Mouse (Mus musculus): ENCODE results near the gene Ubxn11.

DNA sequence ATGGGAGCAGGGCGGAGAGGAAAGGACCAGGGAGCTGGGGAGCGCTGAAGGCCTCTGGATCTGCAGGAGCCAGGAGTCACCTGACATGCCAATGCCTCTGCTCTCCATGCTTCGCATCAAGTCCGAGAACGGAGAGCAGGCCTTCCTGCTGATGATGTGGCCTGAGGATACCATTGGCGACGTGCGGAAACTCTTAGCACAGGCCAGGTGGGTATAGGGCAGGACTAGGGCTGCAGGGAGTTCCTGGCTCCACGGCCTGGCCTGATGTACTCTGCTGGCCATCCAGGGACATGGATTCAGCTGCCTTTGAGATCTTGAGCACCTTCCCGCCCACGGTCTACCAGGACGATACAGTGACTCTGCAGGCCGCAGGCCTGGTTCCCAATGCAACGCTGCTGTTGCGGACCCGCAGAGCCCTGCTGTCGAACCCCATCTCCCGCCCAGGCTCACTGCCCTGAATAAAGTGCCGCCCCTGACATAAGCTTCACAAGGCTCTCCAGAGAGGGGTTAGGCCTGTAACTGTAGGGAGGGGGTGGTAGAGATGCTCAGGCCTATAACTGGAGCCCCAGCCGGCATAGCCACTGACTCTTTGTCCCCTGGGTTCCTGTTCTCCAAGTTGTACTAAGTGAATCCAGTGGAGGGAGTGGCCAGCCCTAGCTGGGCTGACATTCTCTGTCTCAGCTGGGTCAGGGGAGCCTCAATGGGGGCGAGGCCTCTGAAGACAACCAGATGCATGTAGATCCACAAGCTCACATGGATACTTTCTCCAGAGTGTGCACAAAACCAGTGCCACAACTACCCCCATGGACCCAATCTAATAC, 24.1 kb downstream of the Ubxn11 start:
- no peak for TF ChIP-seq CTCF (IDR thresholded peaks at IDR 0.05; ENCODE audit: extremely low read depth, insufficient read depth, insufficient read length, insufficient replicate concordance)
- TF ChIP-seq POLR2A (IDR thresholded peaks at IDR 0.05; ENCODE audit: low read depth, low read length) = no peak

Measured in spleen, adult 2 months (tissue).